20 mouse cellular contexts compared by ENCODE assay signal in genomic region chr7:44792781-44793180, GRCm38 (mm10). TPM values are rescaled to one million over a fixed set of nuclear protein-coding genes. Genes with fewer than 3 reads are reported as not detected.
DNase-seq lines count a peak whose midpoint lies in the region; ATAC-seq and TF ChIP-seq lines count a peak whose summit lies in the region.
"Had no signal": no experiment of that assay in that cellular context is flagged by ENCODE, and none has a peak within 500 bp of the region (broad histone marks: within the 10 kb centered on the region; RNA-seq: fewer than 3 reads in every experiment).

No protein-coding gene starts in this region.

- H3K4me1 ChIP-seq in heart, embryonic 10.5 days: no peaks in the 10 kb centered on the region
- H3K4me1 ChIP-seq in liver, embryonic 12.5 days: no peaks in the 10 kb centered on the region
- H3K4me1 ChIP-seq in bone marrow macrophage, adult 2 months (ENCODE audit: control insufficient read depth, insufficient read depth, low read length): peaks cover 7% of the 10 kb centered on the region
- H3K4me1 ChIP-seq: embryonic facial prominence, embryonic 13.5 days; forebrain, embryonic 12.5 days; heart, embryonic 15.5 days; hindbrain, embryonic 15.5 days had no signal

- WGBS in heart, embryonic 10.5 days: 76% methylated on average over 6 of the region's 6 CpGs
- 74% methylated on average over 6 of the region's 6 CpGs for WGBS in liver, embryonic 12.5 days (ENCODE audit: insufficient replicate concordance)

- peak; percentile 72 for DNase-seq in heart, embryonic 10.5 days (ENCODE audit: low spot score)
- DNase-seq in heart, postnatal 4 days: no peak
- DNase-seq in liver: peak; percentile 9
- no peak for DNase-seq in ovary, postnatal 10 days (ENCODE audit: low spot score)
- DNase-seq in thymus, postnatal 0 days (ENCODE audit: low spot score): no peak
- DNase-seq: adrenal gland, postnatal 14 days; cerebellum, adult 18-20 months; cerebellum, adult 9-11 months; cerebellum, postnatal 36 days; gastrocnemius, postnatal 10 days; heart, postnatal 14 days had no signal

- ATAC-seq in liver, embryonic 12.5 days: no peak
- ATAC-seq: activated CD4-positive, CD25-positive, alpha-beta regulatory T cell, adult 4 months; forebrain, embryonic 16.5 days; Patski had no signal

- no peak for TF ChIP-seq POLR2A in bone marrow macrophage, adult 2 months (IDR thresholded peaks at IDR 0.05; ENCODE audit: borderline replicate concordance, low read depth, low read length)

- no peak overlapping the region for H3K4me2 ChIP-seq in liver, embryonic 12.5 days
- H3K4me2 ChIP-seq: embryonic facial prominence, embryonic 13.5 days; forebrain, embryonic 12.5 days; heart, embryonic 15.5 days; hindbrain, embryonic 15.5 days had no signal

- no peaks in the 10 kb centered on the region for H3K27me3 ChIP-seq in heart, embryonic 10.5 days (ENCODE audit: insufficient read depth, poor library complexity, severe bottlenecking)
- H3K27me3 ChIP-seq in liver, embryonic 12.5 days (replicated peaks): peaks cover 30% of the 10 kb centered on the region
- H3K27me3 ChIP-seq: embryonic facial prominence, embryonic 13.5 days; forebrain, embryonic 12.5 days; hindbrain, embryonic 15.5 days had no signal

- no peak overlapping the region for H3K9ac ChIP-seq in liver, embryonic 12.5 days
- H3K9ac ChIP-seq: embryonic facial prominence, embryonic 13.5 days; forebrain, embryonic 12.5 days; heart, embryonic 15.5 days; hindbrain, embryonic 15.5 days had no signal

- no peak overlapping the region for H3K27ac ChIP-seq in heart, embryonic 10.5 days
- no peak overlapping the region; the same call in 1 of the 2 replicates for H3K27ac ChIP-seq in liver, embryonic 12.5 days
- H3K27ac ChIP-seq in bone marrow macrophage, adult 2 months (ENCODE audit: insufficient read depth, low read depth, low read length): peak overlapping the region; percentile 76
- H3K27ac ChIP-seq: embryonic facial prominence, embryonic 13.5 days; forebrain, embryonic 12.5 days; heart, embryonic 15.5 days; hindbrain, embryonic 15.5 days had no signal

- H3K36me3 ChIP-seq in heart, embryonic 10.5 days: no peaks in the 10 kb centered on the region
- no peaks in the 10 kb centered on the region for H3K36me3 ChIP-seq in liver, embryonic 12.5 days
- H3K36me3 ChIP-seq: embryonic facial prominence, embryonic 13.5 days; forebrain, embryonic 12.5 days; heart, embryonic 15.5 days; hindbrain, embryonic 15.5 days had no signal

- H3K9me3 ChIP-seq in heart, embryonic 10.5 days: 0 out of 2 replicates have a peak, but pooled peaks cover 2% of the 10 kb centered on the region
- H3K9me3 ChIP-seq in liver, embryonic 12.5 days (replicated peaks): peaks cover 24% of the 10 kb centered on the region
- H3K9me3 ChIP-seq: hindbrain, embryonic 15.5 days had no signal

- no peak overlapping the region for H3K4me3 ChIP-seq in heart, embryonic 10.5 days
- no peak overlapping the region for H3K4me3 ChIP-seq in liver, embryonic 12.5 days
- no peak overlapping the region for H3K4me3 ChIP-seq in bone marrow macrophage, adult 2 months (ENCODE audit: insufficient read depth, low read length)
- H3K4me3 ChIP-seq: embryonic facial prominence, embryonic 13.5 days; forebrain, embryonic 12.5 days; heart, embryonic 15.5 days; hindbrain, embryonic 15.5 days had no signal

- TF ChIP-seq CTCF in bone marrow macrophage, adult 2 months (IDR thresholded peaks at IDR 0.05; ENCODE audit: low read depth, low read length): no peak

RNA-seq across cellular contexts. Expression of gene Nup62, which starts 23.1 kb away (rescaled TPM):
- polyA plus RNA-seq in heart, embryonic 10.5 days (2016; fragmentation: Nextera tagmentation; extraction: Ambion mirVana): 128 and 132 TPM in 2 replicates
- 10 to 100 TPM; 69.3 to 69.9 TPM for total RNA-seq in heart, postnatal 4 days (2021)
- 82.6 and 84.9 TPM in 2 replicates for polyA plus RNA-seq in liver, embryonic 12.5 days (2016; fragmentation: Nextera tagmentation; extraction: Ambion mirVana)
- 30.8 and 36.7 TPM in 2 replicates for polyA plus RNA-seq in bone marrow macrophage, adult 2 months (2012; ENCODE audit: insufficient read depth, insufficient read length, missing spikeins)
- polyA plus RNA-seq in thymus, postnatal 0 days (2015; fragmentation: Nextera tagmentation; extraction: Ambion mirVana): 88.1 and 109 TPM in 2 replicates

RNA-seq across cellular contexts. Expression of gene Il4i1, which starts 23.4 kb away (rescaled TPM):
- 0.41 and 1.3 TPM in 2 replicates for polyA plus RNA-seq in heart, embryonic 10.5 days (2016; fragmentation: Nextera tagmentation; extraction: Ambion mirVana)
- 1 to 10 TPM; 1.4 to 2.0 TPM for total RNA-seq in heart, postnatal 4 days (2021)
- 0.59 and 0.64 TPM in 2 replicates for polyA plus RNA-seq in liver, embryonic 12.5 days (2016; fragmentation: Nextera tagmentation; extraction: Ambion mirVana)
- 1.2 and 3.5 TPM in 2 replicates for polyA plus RNA-seq in bone marrow macrophage, adult 2 months (2012; ENCODE audit: insufficient read depth, insufficient read length, missing spikeins)
- 23.6 and 28.0 TPM in 2 replicates for polyA plus RNA-seq in thymus, postnatal 0 days (2015; fragmentation: Nextera tagmentation; extraction: Ambion mirVana)

RNA-seq across cellular contexts. Expression of gene Atf5, which starts 23.7 kb away (rescaled TPM):
- 1.7 and 3.3 TPM in 2 replicates for polyA plus RNA-seq in heart, embryonic 10.5 days (2016; fragmentation: Nextera tagmentation; extraction: Ambion mirVana)
- total RNA-seq in heart, postnatal 4 days (2021): 10 to 100 TPM; 34.9 to 37.2 TPM
- polyA plus RNA-seq in liver, embryonic 12.5 days (2016; fragmentation: Nextera tagmentation; extraction: Ambion mirVana): 5.4 and 5.7 TPM in 2 replicates
- polyA plus RNA-seq in bone marrow macrophage, adult 2 months (2012; ENCODE audit: insufficient read depth, insufficient read length, missing spikeins): 28.4 and 32.8 TPM in 2 replicates
- polyA plus RNA-seq in thymus, postnatal 0 days (2015; fragmentation: Nextera tagmentation; extraction: Ambion mirVana): 3.4 and 3.7 TPM in 2 replicates

RNA-seq across cellular contexts. Expression of gene Zfp473, which starts 41.9 kb away (rescaled TPM):
- 1.8 TPM in 2 replicates for polyA plus RNA-seq in heart, embryonic 10.5 days (2016; fragmentation: Nextera tagmentation; extraction: Ambion mirVana)
- total RNA-seq in heart, postnatal 4 days (2021): under 1 TPM; 0.19 to 0.20 TPM
- polyA plus RNA-seq in liver, embryonic 12.5 days (2016; fragmentation: Nextera tagmentation; extraction: Ambion mirVana): 1.7 and 1.9 TPM in 2 replicates
- polyA plus RNA-seq in bone marrow macrophage, adult 2 months (2012; ENCODE audit: insufficient read depth, insufficient read length, missing spikeins): 0.71 and 0.81 TPM in 2 replicates
- 0.82 and 1.7 TPM in 2 replicates for polyA plus RNA-seq in thymus, postnatal 0 days (2015; fragmentation: Nextera tagmentation; extraction: Ambion mirVana)

RNA-seq across cellular contexts. Expression of gene Vrk3, which starts 44.6 kb away (rescaled TPM):
- 34.0 and 35.5 TPM in 2 replicates for polyA plus RNA-seq in heart, embryonic 10.5 days (2016; fragmentation: Nextera tagmentation; extraction: Ambion mirVana)
- total RNA-seq in heart, postnatal 4 days (2021): 10 to 100 TPM; 28.4 to 28.9 TPM
- 31.0 and 31.7 TPM in 2 replicates for polyA plus RNA-seq in liver, embryonic 12.5 days (2016; fragmentation: Nextera tagmentation; extraction: Ambion mirVana)
- polyA plus RNA-seq in bone marrow macrophage, adult 2 months (2012; ENCODE audit: insufficient read depth, insufficient read length, missing spikeins): 39.8 and 42.0 TPM in 2 replicates
- 63.7 and 66.8 TPM in 2 replicates for polyA plus RNA-seq in thymus, postnatal 0 days (2015; fragmentation: Nextera tagmentation; extraction: Ambion mirVana)

Comparison
In these comparisons a context has a peak if more than half of its experiments do, and no peak if none do; other contexts are left out.
1. DNase-seq: peak in heart, embryonic 10.5 days (single experiment) and liver (single experiment); none in heart, postnatal 4 days (single experiment), ovary, postnatal 10 days (single experiment) and thymus, postnatal 0 days (single experiment).